Comparison of ENCODE assay signal across 21 mouse cellular contexts in the genomic region with DNA sequence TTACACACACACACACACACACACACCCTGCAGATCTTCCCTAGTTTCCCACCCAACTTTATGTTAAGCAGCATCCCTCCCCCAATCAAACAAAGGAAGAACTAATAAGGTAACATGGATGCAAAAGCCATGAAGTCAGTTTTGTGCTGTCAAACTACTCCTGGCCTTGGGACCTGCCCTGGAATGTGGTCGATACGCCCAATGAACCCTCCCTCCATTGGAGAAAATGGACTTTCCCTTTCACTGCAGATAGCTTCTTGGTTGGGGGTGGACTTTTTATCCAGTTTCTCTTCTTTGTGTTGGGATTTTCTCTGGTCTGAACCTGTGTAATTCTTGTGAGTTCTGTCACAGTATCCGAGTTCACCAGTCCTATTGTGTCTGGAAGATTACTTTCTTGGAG. TPM values are rescaled to one million over a fixed set of nuclear protein-coding genes. Genes with fewer than 3 reads are reported as not detected.
DNase-seq lines count a peak whose midpoint lies in the region; ATAC-seq and TF ChIP-seq lines count a peak whose summit lies in the region.
"Had no signal": no experiment of that assay in that cellular context is flagged by ENCODE, and none has a peak within 500 bp of the region (broad histone marks: within the 10 kb centered on the region; RNA-seq: fewer than 3 reads in every experiment).

No protein-coding gene starts in this region.

- TF ChIP-seq POLR2A in testis, adult 2 months (IDR thresholded peaks at IDR 0.05; ENCODE audit: control insufficient read depth, low read depth, low read length): no peak
- no peak for TF ChIP-seq POLR2A in thymus, adult 2 months (IDR thresholded peaks at IDR 0.05; ENCODE audit: control insufficient read depth, extremely low read depth, insufficient read depth, low read length, poor library complexity)

- no peak overlapping the region for H3K9ac ChIP-seq in heart, embryonic 16.5 days (ENCODE audit: low read length)
- H3K9ac ChIP-seq in liver, embryonic 12.5 days: no peak overlapping the region
- H3K9ac ChIP-seq: forebrain, embryonic 13.5 days; limb, embryonic 12.5 days; lung, embryonic 15.5 days had no signal

- no peak for ATAC-seq in heart, embryonic 16.5 days (replicated peaks; ENCODE audit: extremely low read depth, insufficient read depth, low FRiP score)
- ATAC-seq in liver, embryonic 12.5 days: no peak
- ATAC-seq: forebrain, embryonic 13.5 days; hindbrain, embryonic 16.5 days; Patski had no signal

- no peaks in the 10 kb centered on the region for H3K27me3 ChIP-seq in heart, embryonic 16.5 days (ENCODE audit: control insufficient read depth, insufficient read depth, low read length)
- H3K27me3 ChIP-seq in testis, adult 2 months (ENCODE audit: control insufficient read depth, insufficient read depth, low read length): no peaks in the 10 kb centered on the region
- no peaks in the 10 kb centered on the region for H3K27me3 ChIP-seq in liver, embryonic 12.5 days (replicated peaks)
- no peaks in the 10 kb centered on the region for H3K27me3 ChIP-seq in limb, embryonic 10.5 days (ENCODE audit: low read depth, poor library complexity, severe bottlenecking)
- H3K27me3 ChIP-seq in thymus, adult 2 months (ENCODE audit: control insufficient read depth, insufficient read depth, low read length): no peaks in the 10 kb centered on the region
- H3K27me3 ChIP-seq: forebrain, embryonic 13.5 days; limb, embryonic 12.5 days; lung, embryonic 15.5 days; Patski had no signal

- intact Hi-C loops in heart, postnatal 14 days (cut with DNase I): no loop called here

- DNase-seq in heart, postnatal 14 days: no peak
- no peak for DNase-seq in testis, postnatal 10 days (ENCODE audit: low spot score)
- DNase-seq in limb, embryonic 10.5 days (ENCODE audit: low spot score): no peak
- no peak for DNase-seq in thymus, adult 2 months
- DNase-seq: adrenal gland, postnatal 14 days; cerebellum, adult 9-11 months; gastrocnemius, postnatal 14 days; kidney, adult 8-10 months; retina, postnatal 1 day; thymus, postnatal 36 days had no signal

- no peak overlapping the region for H3K4me3 ChIP-seq in heart, embryonic 16.5 days (ENCODE audit: low read length)
- H3K4me3 ChIP-seq in testis, adult 2 months (ENCODE audit: control insufficient read depth, low read depth, low read length): no peak overlapping the region
- H3K4me3 ChIP-seq in liver, embryonic 12.5 days: no peak overlapping the region
- no peak overlapping the region for H3K4me3 ChIP-seq in limb, embryonic 10.5 days
- no peak overlapping the region for H3K4me3 ChIP-seq in thymus, adult 2 months (ENCODE audit: control insufficient read depth, insufficient read depth, low read length)
- H3K4me3 ChIP-seq: erythroblast, embryonic 14.5 days; forebrain, embryonic 13.5 days; limb, embryonic 12.5 days; lung, embryonic 15.5 days had no signal

- H3K27ac ChIP-seq in heart, embryonic 16.5 days (ENCODE audit: low read length): peak overlapping the region; percentile 64
- H3K27ac ChIP-seq in testis, adult 2 months (ENCODE audit: control insufficient read depth, insufficient read depth, low read depth, low read length): 0 out of 2 replicates have a peak overlapping the region, but pooled peaks have one; percentile 53
- H3K27ac ChIP-seq in liver, embryonic 12.5 days: peak overlapping the region; percentile 1; the same call in 1 of the 2 replicates
- H3K27ac ChIP-seq in limb, embryonic 10.5 days: no peak overlapping the region
- H3K27ac ChIP-seq in thymus, adult 2 months (ENCODE audit: control insufficient read depth, insufficient read depth, low read length): no peak overlapping the region
- H3K27ac ChIP-seq: forebrain, embryonic 13.5 days; limb, embryonic 12.5 days; lung, embryonic 15.5 days; macrophage had no signal

- peaks cover 14% of the 10 kb centered on the region for H3K4me1 ChIP-seq in heart, embryonic 16.5 days (ENCODE audit: control insufficient read depth, insufficient read depth, low read length)
- H3K4me1 ChIP-seq in testis, adult 2 months (ENCODE audit: control insufficient read depth, insufficient read depth, low read length): no peaks in the 10 kb centered on the region
- H3K4me1 ChIP-seq in liver, embryonic 12.5 days: peaks cover 22% of the 10 kb centered on the region
- H3K4me1 ChIP-seq in limb, embryonic 10.5 days: no peaks in the 10 kb centered on the region
- no peaks in the 10 kb centered on the region for H3K4me1 ChIP-seq in thymus, adult 2 months (replicated peaks; ENCODE audit: control insufficient read depth, insufficient read depth, low read length)
- H3K4me1 ChIP-seq: limb, embryonic 12.5 days; lung, embryonic 15.5 days had no signal

- 65% methylated on average over 3 of the region's 3 CpGs for WGBS in heart, embryonic 16.5 days
- WGBS in liver, embryonic 12.5 days (ENCODE audit: insufficient replicate concordance): 77% methylated on average over 3 of the region's 3 CpGs
- WGBS in limb, embryonic 10.5 days: 83% methylated on average over 3 of the region's 3 CpGs
- 93% methylated on average over 3 of the region's 3 CpGs for WGBS in thymus, adult 2 months

- 0 out of 2 replicates have a peak overlapping the region, but pooled peaks have one; percentile 1 for H3K4me2 ChIP-seq in heart, embryonic 16.5 days (ENCODE audit: low read depth, low read length)
- H3K4me2 ChIP-seq in liver, embryonic 12.5 days: 0 out of 2 replicates have a peak overlapping the region, but pooled peaks have one; percentile 2
- H3K4me2 ChIP-seq: forebrain, embryonic 13.5 days; limb, embryonic 12.5 days; lung, embryonic 15.5 days; midbrain, embryonic 11.5 days had no signal

- no peak for TF ChIP-seq CTCF in testis, adult 2 months (IDR thresholded peaks at IDR 0.05; ENCODE audit: control insufficient read depth, insufficient read depth, insufficient replicate concordance, low read depth, low read length)
- TF ChIP-seq CTCF in thymus, adult 2 months (IDR thresholded peaks at IDR 0.05; ENCODE audit: borderline replicate concordance, control insufficient read depth, extremely low read depth, insufficient read depth, low read length, poor library complexity): no peak

- no peaks in the 10 kb centered on the region for H3K9me3 ChIP-seq in heart, embryonic 16.5 days (replicated peaks; ENCODE audit: control insufficient read depth, low read length)
- H3K9me3 ChIP-seq in liver, embryonic 12.5 days (replicated peaks): no peaks in the 10 kb centered on the region
- no peaks in the 10 kb centered on the region for H3K9me3 ChIP-seq in limb, embryonic 10.5 days (replicated peaks)
- H3K9me3 ChIP-seq: forebrain, embryonic 13.5 days; limb, embryonic 12.5 days; lung, embryonic 15.5 days had no signal

- peaks cover 3% of the 10 kb centered on the region for H3K36me3 ChIP-seq in heart, embryonic 16.5 days (ENCODE audit: control insufficient read depth, insufficient read depth)
- no peaks in the 10 kb centered on the region for H3K36me3 ChIP-seq in testis, adult 2 months (ENCODE audit: control insufficient read depth, insufficient read depth, low read length)
- peaks cover 47% of the 10 kb centered on the region for H3K36me3 ChIP-seq in liver, embryonic 12.5 days
- peaks cover 16% of the 10 kb centered on the region for H3K36me3 ChIP-seq in limb, embryonic 10.5 days
- no peaks in the 10 kb centered on the region for H3K36me3 ChIP-seq in thymus, adult 2 months (ENCODE audit: control insufficient read depth, insufficient read depth, low read length)

RNA-seq across cellular contexts. Expression of a gene that starts 15.1 kb away (rescaled TPM):
- polyA plus RNA-seq in heart, embryonic 16.5 days (2015; fragmentation: Nextera tagmentation; extraction: Ambion mirVana): 37.4 and 38.5 TPM in 2 replicates
- total RNA-seq in heart, postnatal 14 days (2021): 10 to 100 TPM; 36.9 to 38.8 TPM
- polyA plus RNA-seq in testis, adult 2 months (2012; rRNA removed): 60.8 and 71.4 TPM in 2 replicates
- polyA plus RNA-seq in liver, embryonic 12.5 days (2016; fragmentation: Nextera tagmentation; extraction: Ambion mirVana): 36.3 and 38.4 TPM in 2 replicates
- polyA plus RNA-seq in limb, embryonic 10.5 days (2016; fragmentation: Nextera tagmentation; extraction: Ambion mirVana): 44.3 and 48.6 TPM in 2 replicates
- 23.4 and 26.6 TPM in 2 replicates for polyA plus RNA-seq in thymus, adult 2 months (2012; rRNA removed)

RNA-seq across cellular contexts. Expression of a gene that starts 54.9 kb away (rescaled TPM):
- 12.3 and 14.4 TPM in 2 replicates for polyA plus RNA-seq in heart, embryonic 16.5 days (2015; fragmentation: Nextera tagmentation; extraction: Ambion mirVana)
- 10 to 100 TPM; 82.5 to 90.9 TPM for total RNA-seq in heart, postnatal 14 days (2021)
- 3.2 and 3.5 TPM in 2 replicates for polyA plus RNA-seq in testis, adult 2 months (2012; rRNA removed)
- 0.02 and 0.07 TPM in 2 replicates for polyA plus RNA-seq in liver, embryonic 12.5 days (2016; fragmentation: Nextera tagmentation; extraction: Ambion mirVana)
- polyA plus RNA-seq in limb, embryonic 10.5 days (2016; fragmentation: Nextera tagmentation; extraction: Ambion mirVana): 0.19 and 0.25 TPM in 2 replicates
- polyA plus RNA-seq in thymus, adult 2 months (2012; rRNA removed): 0.22 and 0.98 TPM in 2 replicates
- polyA plus RNA-seq: erythroblast, embryonic 14.5 days; forebrain, embryonic 13.5 days; macrophage; Patski had no signal

Comparison
In these comparisons a context has a peak if more than half of its experiments do, and no peak if none do; other contexts are left out.
1. H3K27ac ChIP-seq: peak in heart, embryonic 16.5 days (single experiment), testis, adult 2 months (single experiment) and liver, embryonic 12.5 days (single experiment); none in limb, embryonic 10.5 days (single experiment) and thymus, adult 2 months (single experiment).